Mouse (Mus musculus) lung, embryonic 14.5 days (tissue): Measurements from ENCODE around the gene Lacc1. TPM values are rescaled to one million over a fixed set of nuclear protein-coding genes. Genes with fewer than 3 reads are reported as not detected.
"Not testable (repeated sequence)": the region's sequence is repeated elsewhere in the genome, so short reads cannot be mapped to it uniquely, and the experiment has no call there.

Experiments
- ATAC-seq: fragments of 200-750 bp; cut with Nextera tagmentation; 2 replicates; pipeline ENCODE4 v1.8.0; 2017; ENCODE audit warnings: mild to moderate bottlenecking, moderate TSS enrichment, moderate library complexity; ENCODE audit not compliant: insufficient read depth
- DNase-seq: peaks from one replicate; pipeline ENCODE4 v3.0.0-alpha.2; 2015
- H3K27ac ChIP-seq: fragments of 300-500 bp; sonication (generic); 2 replicates; pipeline ENCODE4 v1.5.1; 2014; ENCODE audit warnings: low read depth, mild to moderate bottlenecking, moderate library complexity
- H3K27me3 ChIP-seq: fragments of 300-500 bp; sonication (generic); 2 replicates; pipeline ENCODE4 v1.6.1; 2014; ENCODE audit warnings: low read length, control low read depth; ENCODE audit not compliant: insufficient read depth
- H3K36me3 ChIP-seq: fragments of 300-500 bp; sonication (generic); 2 replicates; pipeline ENCODE4 v1.6.1; 2014; ENCODE audit warnings: control low read depth; ENCODE audit not compliant: insufficient read depth
- H3K4me1 ChIP-seq: fragments of 300-500 bp; sonication (generic); 2 replicates; pipeline ENCODE4 v1.6.1; 2014; ENCODE audit warnings: antibody characterized with exemption, control low read depth; ENCODE audit not compliant: insufficient read depth
- H3K4me2 ChIP-seq: fragments of 300-500 bp; sonication (generic); 2 replicates; pipeline ENCODE4 v1.6.1; 2014; ENCODE audit warnings: mild to moderate bottlenecking
- H3K4me3 ChIP-seq: fragments of 300-500 bp; sonication (generic); 2 replicates; pipeline ENCODE4 v1.5.1; 2014; ENCODE audit warnings: low read depth, low read length
- H3K9ac ChIP-seq: fragments of 300-500 bp; sonication (generic); 2 replicates; pipeline ENCODE4 v1.6.1; 2014
- H3K9me3 ChIP-seq: fragments of 300-500 bp; sonication (generic); 2 replicates; pipeline ENCODE4 v1.6.1; 2016; ENCODE audit warnings: low read depth, low read length, control low read depth
- CTCF ChIP-seq: IDR thresholded peaks from 2 replicates; pipeline ENCODE4 v1.5.1; 2016; ENCODE audit warnings: antibody characterized with exemption, low read depth
- WGBS: fragments of 180-500 bp; shearing (Covaris S2); extraction: QIAGEN DNeasy Blood & Tissue Kit; methylation state at CpG from one replicate; pipeline ENCODE4 v1.1.7; 2014; 5-methylcytosine and 5-hydroxymethylcytosine counted together
- polyA plus RNA-seq: library from polyadenylated mRNA; unstranded; fragments of >200 nt; fragmentation: Nextera tagmentation; extraction: Ambion mirVana; gene quantifications from 2 replicates; pipeline ENCODE4 v1.2.1, GENCODE M21; 2014

Gene Lacc1
- polyA plus RNA-seq, 1 experiment from 2014 or later: 14.6 TPM

GRCm38 (mm10) chr14:77011804-77012203 lies 24.9 kb downstream of the Lacc1 start:
- peak; percentile 92 for DNase-seq
- peak; percentile 92 for TF ChIP-seq CTCF
- WGBS: 2% methylated on average over 3 of the region's 3 CpGs
- no peak overlapping the region for H3K9ac ChIP-seq
- H3K4me1 ChIP-seq: no peaks in the 10 kb centered on the region
- no peak overlapping the region for H3K27ac ChIP-seq
- H3K4me3 ChIP-seq: no peak overlapping the region
- no peaks in the 10 kb centered on the region for H3K27me3 ChIP-seq
- ATAC-seq: 0 out of 2 replicates have a peak, but pooled peaks have one; percentile 47
- H3K4me2 ChIP-seq: no peak overlapping the region
- H3K36me3 ChIP-seq: no peaks in the 10 kb centered on the region
- H3K9me3 ChIP-seq: no peaks in the 10 kb centered on the region

GRCm38 (mm10) chr14:77008238-77008637 lies 28.5 kb downstream of the Lacc1 start:
- ATAC-seq (no peak), DNase-seq (peak; percentile 90)
- no peak overlapping the region for H3K27ac ChIP-seq
- no peaks in the 10 kb centered on the region for H3K27me3 ChIP-seq
- peak; percentile 84 for TF ChIP-seq CTCF
- no peaks in the 10 kb centered on the region for H3K9me3 ChIP-seq
- H3K4me1 ChIP-seq: peaks cover 14% of the 10 kb centered on the region
- 11% methylated on average over 3 of the region's 3 CpGs for WGBS
- H3K36me3 ChIP-seq: no peaks in the 10 kb centered on the region
- no peak overlapping the region for H3K4me2 ChIP-seq
- no peak overlapping the region for H3K9ac ChIP-seq
- H3K4me3 ChIP-seq: no peak overlapping the region

- no peak for DNase-seq
- Histone ChIP-seq H3K36me3 (no peaks in the 10 kb centered on the region), H3K4me3 (no peak overlapping the region), H3K4me1 (peaks cover 14% of the 10 kb centered on the region), H3K27me3 (no peaks in the 10 kb centered on the region), H3K4me2 (no peak overlapping the region), H3K9ac (no peak overlapping the region), H3K27ac (no peak overlapping the region), H3K9me3 (no peaks in the 10 kb centered on the region)
- ATAC-seq: no peak
- WGBS: 52% methylated on average over 5 of the region's 5 CpGs
- no peak for TF ChIP-seq CTCF
These were observed 31.1 kb downstream of the Lacc1 start for GRCm38 (mm10) chr14:77005566-77005965.

- Histone ChIP-seq H3K4me2 (no peak overlapping the region), H3K27ac (no peak overlapping the region), H3K27me3 (no peaks in the 10 kb centered on the region), H3K4me3 (no peak overlapping the region), H3K36me3 (no peaks in the 10 kb centered on the region), H3K4me1 (peaks cover 14% of the 10 kb centered on the region), H3K9me3 (no peaks in the 10 kb centered on the region), H3K9ac (no peak overlapping the region)
- WGBS: 25% methylated on average over 8 of the region's 8 CpGs
- ATAC-seq (peak; percentile 77), DNase-seq (peak; percentile 48)
- no peak for TF ChIP-seq CTCF
These were observed 32.0 kb downstream of the Lacc1 start for GRCm38 (mm10) chr14:77004740-77005139.

- H3K4me2 ChIP-seq: not testable (repeated sequence)
These were observed 46.4 kb downstream of the Lacc1 start for GRCm38 (mm10) chr14:76990351-76990750.

GRCm38 (mm10) chr14:76981781-76982180 lies 54.9 kb downstream of the Lacc1 start:
- no peak for ATAC-seq
- no peaks in the 10 kb centered on the region for H3K9me3 ChIP-seq
- no peak overlapping the region for H3K9ac ChIP-seq
- no peak for DNase-seq
- no peak overlapping the region for H3K4me2 ChIP-seq
- H3K27me3 ChIP-seq: no peaks in the 10 kb centered on the region
- 41% methylated on average over 1 of the region's 1 CpGs for WGBS
- no peak overlapping the region for H3K4me3 ChIP-seq
- TF ChIP-seq CTCF: no peak
- H3K4me1 ChIP-seq: no peaks in the 10 kb centered on the region
- H3K36me3 ChIP-seq: no peaks in the 10 kb centered on the region
- no peak overlapping the region for H3K27ac ChIP-seq

More at GRCm38 (mm10) chr14:76990351-76990750, 46.4 kb downstream of the Lacc1 start:
- DNase-seq, H3K27ac ChIP-seq, ATAC-seq, H3K27me3 ChIP-seq, H3K9ac ChIP-seq, H3K36me3 ChIP-seq, H3K9me3 ChIP-seq, H3K4me1 ChIP-seq, H3K4me3 ChIP-seq: not testable (repeated sequence)
- WGBS: 86% methylated on average over 2 of the region's 2 CpGs

GRCm38 (mm10) chr14:76981176-76981575 lies 55.5 kb downstream of the Lacc1 start:
- no peaks in the 10 kb centered on the region for H3K9me3 ChIP-seq
- no peaks in the 10 kb centered on the region for H3K27me3 ChIP-seq
- no peak overlapping the region for H3K4me3 ChIP-seq
- H3K4me1 ChIP-seq: no peaks in the 10 kb centered on the region
- no peak for TF ChIP-seq CTCF
- H3K9ac ChIP-seq: no peak overlapping the region
- no peaks in the 10 kb centered on the region for H3K36me3 ChIP-seq
- no peak for ATAC-seq
- 91% methylated on average over 4 of the region's 4 CpGs for WGBS
- no peak overlapping the region for H3K27ac ChIP-seq
- no peak for DNase-seq
- no peak overlapping the region for H3K4me2 ChIP-seq

- Histone ChIP-seq H3K4me3 (no peak overlapping the region), H3K9me3 (no peaks in the 10 kb centered on the region), H3K36me3 (no peaks in the 10 kb centered on the region), H3K4me1 (no peaks in the 10 kb centered on the region), H3K9ac (no peak overlapping the region), H3K4me2 (no peak overlapping the region), H3K27ac (no peak overlapping the region), H3K27me3 (no peaks in the 10 kb centered on the region)
- WGBS: 48% methylated on average over 9 of the region's 9 CpGs
- no peak for TF ChIP-seq CTCF
- ATAC-seq (no peak), DNase-seq (no peak)
These were observed 57.1 kb downstream of the Lacc1 start for GRCm38 (mm10) chr14:76979569-76979968.

Other genes with a start within 250 kb of the Lacc1 start
- gene Ccdc122, start 132 bp downstream of the Lacc1 start, polyA plus RNA-seq: 4.9 and 7.0 TPM in 2 replicates
- gene Enox1, start 119.9 kb upstream of the Lacc1 start, polyA plus RNA-seq: 2.6 and 2.8 TPM in 2 replicates